Mouse (Mus musculus): ENCODE measurements around the gene Pwwp2b. TPM values are rescaled to one million over a fixed set of nuclear protein-coding genes. Genes with fewer than 3 reads are reported as not detected.

Pwwp2b gene
- polyA plus RNA-seq, 1 experiment: 317 TPM

DNA sequence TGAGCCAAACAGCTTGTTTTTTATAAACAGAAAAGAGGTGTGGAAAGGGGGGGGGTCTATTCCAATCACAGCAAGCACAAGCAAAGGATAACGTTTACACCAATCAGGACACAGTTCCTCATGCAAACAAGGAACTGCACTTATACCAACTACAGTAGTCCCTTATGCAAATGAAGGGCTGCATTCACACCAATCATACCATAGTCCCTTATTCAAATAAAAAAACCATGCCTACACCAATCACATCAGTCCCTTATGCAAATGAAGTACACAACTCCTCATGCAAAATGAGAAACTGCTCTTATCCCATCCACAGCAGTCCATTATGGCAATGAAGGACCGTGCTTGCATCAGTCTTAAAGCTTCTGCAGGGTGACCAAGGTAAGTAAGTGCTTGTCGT lies 66.4 kb downstream of the Pwwp2b start:
- no peaks in the 10 kb centered on the region; the same call in 1 of the 2 replicates for H3K4me1 ChIP-seq (ENCODE audit: control insufficient read depth, insufficient read depth, low read length)
- no peaks in the 10 kb centered on the region for H3K27me3 ChIP-seq (ENCODE audit: control insufficient read depth, insufficient read depth, low read length)
- no peak overlapping the region for H3K4me3 ChIP-seq (ENCODE audit: control insufficient read depth, low read depth, low read length)
- TF ChIP-seq POLR2A (IDR thresholded peaks at IDR 0.05; ENCODE audit: control insufficient read depth, low read depth, low read length): no peak
- TF ChIP-seq CTCF (IDR thresholded peaks at IDR 0.05; ENCODE audit: control insufficient read depth, insufficient read depth, insufficient replicate concordance, low read depth, low read length): no peak
- no peaks in the 10 kb centered on the region for H3K36me3 ChIP-seq (ENCODE audit: control insufficient read depth, insufficient read depth, low read length)
- H3K27ac ChIP-seq (ENCODE audit: control insufficient read depth, insufficient read depth, low read depth, low read length): no peak overlapping the region

DNA sequence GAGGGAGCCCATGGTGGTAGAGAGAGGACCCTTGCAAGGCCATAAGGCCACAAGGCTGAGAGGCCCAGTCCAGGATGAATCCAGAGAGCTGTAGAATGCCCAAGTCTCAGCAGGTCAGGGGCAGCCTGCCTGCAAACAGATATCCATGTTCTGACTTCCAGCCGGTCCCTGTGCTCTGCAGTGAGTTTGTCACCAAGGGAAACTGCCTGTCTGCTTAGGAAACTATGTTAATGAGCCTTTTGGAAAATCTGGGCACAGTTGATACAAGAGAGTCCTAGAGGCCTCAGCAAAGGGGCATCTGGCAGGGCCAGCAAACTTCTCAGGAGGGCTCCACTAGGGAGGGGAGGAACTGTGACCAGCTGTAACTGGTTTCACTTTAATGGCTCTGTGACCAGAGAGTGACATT lies 70.7 kb downstream of the Pwwp2b start:
- no peaks in the 10 kb centered on the region for H3K27me3 ChIP-seq (ENCODE audit: control insufficient read depth, insufficient read depth, low read length)
- no peak overlapping the region for H3K4me3 ChIP-seq (ENCODE audit: control insufficient read depth, low read depth, low read length)
- H3K27ac ChIP-seq (ENCODE audit: control insufficient read depth, insufficient read depth, low read depth, low read length): no peak overlapping the region
- H3K4me1 ChIP-seq (ENCODE audit: control insufficient read depth, insufficient read depth, low read length): no peaks in the 10 kb centered on the region; the same call in 1 of the 2 replicates
- no peaks in the 10 kb centered on the region for H3K36me3 ChIP-seq (ENCODE audit: control insufficient read depth, insufficient read depth, low read length)
- no peak for TF ChIP-seq POLR2A (IDR thresholded peaks at IDR 0.05; ENCODE audit: control insufficient read depth, low read depth, low read length)
- TF ChIP-seq CTCF (IDR thresholded peaks at IDR 0.05; ENCODE audit: control insufficient read depth, insufficient read depth, insufficient replicate concordance, low read depth, low read length): no peak

Other genes with a start within 250 kb of the Pwwp2b start
- gene Dpysl4, start 162.5 kb upstream of the Pwwp2b start, polyA plus RNA-seq (2012; rRNA removed): 13.1 and 13.6 TPM in 2 replicates
- 863 and 972 TPM in 2 replicates for gene Lrrc27, start 35.5 kb upstream of the Pwwp2b start, polyA plus RNA-seq (2012; rRNA removed)
- 5.1 and 5.6 TPM in 2 replicates for gene Stk32c, start 35.2 kb upstream of the Pwwp2b start, polyA plus RNA-seq (2012; rRNA removed)
- gene Inpp5a, start 140.6 kb downstream of the Pwwp2b start, polyA plus RNA-seq (2012; rRNA removed): 37.9 and 41.4 TPM in 2 replicates